Mouse (Mus musculus) MEL (cell line): ENCODE data around the gene Afdn. TPM values are rescaled to one million over a fixed set of nuclear protein-coding genes. Genes with fewer than 3 reads are reported as not detected.

ENCODE experiments used
- DNase-seq: peaks from one replicate; pipeline ENCODE4 v3.0.0; 2011; ENCODE audit warnings: low read depth, low spot score
- H3K27ac ChIP-seq: 2 replicates; pipeline ENCODE4 v1.5.1; 2012; ENCODE audit warnings: low read depth, mild to moderate bottlenecking, control low read depth, low read length, moderate library complexity; ENCODE audit not compliant: control insufficient read depth
- H3K27me3 ChIP-seq, 2 experiments: fragments of 150-350 bp in 1 of 2; sonication (generic) in 1 of 2; 2 replicates each; pipeline ENCODE4 v1.6.1; 2012; ENCODE audit warnings: low read length in 2 of 2, mild to moderate bottlenecking in 2 of 2, improper control_type of control experiment in 1 of 2, moderate library complexity in 1 of 2; ENCODE audit not compliant: insufficient read depth in 2 of 2, control insufficient read depth in 1 of 2
- H3K36me3 ChIP-seq, 2 experiments: 2 replicates each; pipeline ENCODE4 v1.6.1; 2012 to 2014; ENCODE audit warnings: low read length in 2 of 2, improper control_type of control experiment in 1 of 2, inconsistent platforms in 1 of 2, mild to moderate bottlenecking in 1 of 2; ENCODE audit not compliant: insufficient read depth in 2 of 2, control insufficient read depth in 1 of 2
- H3K4me1 ChIP-seq, 2 experiments: fragments of 150-350 bp in 1 of 2; sonication (generic) in 1 of 2; 2 replicates each; pipeline ENCODE4 v1.6.1; 2012; ENCODE audit warnings: low read length in 2 of 2, improper control_type of control experiment in 1 of 2, mild to moderate bottlenecking in 1 of 2; ENCODE audit not compliant: insufficient read depth in 2 of 2, control insufficient read depth in 1 of 2
- H3K4me3 ChIP-seq, 2 experiments: fragments of 150-350 bp in 1 of 2; sonication (generic) in 1 of 2; 2 replicates each; pipeline ENCODE4 v1.5.1; 2012; ENCODE audit warnings: low read depth in 2 of 2, low read length in 2 of 2, mild to moderate bottlenecking in 2 of 2, moderate library complexity in 2 of 2, control low read depth in 1 of 2, improper control_type of control experiment in 1 of 2; ENCODE audit not compliant: control insufficient read depth in 1 of 2, insufficient read depth in 1 of 2
- H3K79me2 ChIP-seq: 2 replicates; pipeline ENCODE4 v1.6.1; 2012; ENCODE audit warnings: mild to moderate bottlenecking, low read length, moderate library complexity; ENCODE audit not compliant: control insufficient read depth, poor library complexity, insufficient read depth
- H3K9ac ChIP-seq: 2 replicates; pipeline ENCODE4 v1.6.1; 2012; ENCODE audit warnings: low read depth, mild to moderate bottlenecking, control low read depth, low read length, moderate library complexity; ENCODE audit not compliant: control insufficient read depth, poor library complexity, severe bottlenecking
- H3K9me3 ChIP-seq: fragments of 150-350 bp; sonication (generic); replicated peaks from 2 replicates; pipeline ENCODE4 v1.6.1; 2012; ENCODE audit warnings: mild to moderate bottlenecking, low read length, improper control_type of control experiment, moderate library complexity; ENCODE audit not compliant: insufficient read depth
- BHLHE40 ChIP-seq: IDR thresholded peaks from 2 replicates; pipeline ENCODE4 v1.6.1; 2012; ENCODE audit warnings: low read depth, mild to moderate bottlenecking, inconsistent platforms, low read length, improper control_type of control experiment, borderline replicate concordance
- CHD1 ChIP-seq: IDR thresholded peaks from 2 replicates; pipeline ENCODE4 v1.6.1; 2012; ENCODE audit warnings: low read depth, mild to moderate bottlenecking, inconsistent platforms, low read length, improper control_type of control experiment
- CHD2 ChIP-seq: IDR thresholded peaks from 2 replicates; pipeline ENCODE4 v1.6.1; 2011; ENCODE audit warnings: low read length, improper control_type of control experiment
- CTCF ChIP-seq, 3 experiments: IDR thresholded peaks in 2 of 3; conservative IDR thresholded peaks in 1 of 3; 2 replicates each; pipeline ENCODE4 v1.5.1; 2011 to 2012; ENCODE audit warnings: low read length in 3 of 3, low read depth in 2 of 3, mild to moderate bottlenecking in 2 of 3, improper control_type of control experiment in 1 of 3, inconsistent platforms in 1 of 3, mixed read lengths in 1 of 3, moderate library complexity in 1 of 3; ENCODE audit not compliant: control insufficient read depth in 1 of 3, insufficient read depth in 1 of 3, poor library complexity in 1 of 3, severe bottlenecking in 1 of 3
- ELF1 ChIP-seq: IDR thresholded peaks from 2 replicates; pipeline ENCODE4 v1.6.1; 2014; ENCODE audit warnings: low read depth, mild to moderate bottlenecking, inconsistent platforms, low read length, improper control_type of control experiment, moderate library complexity
- EP300 ChIP-seq, 2 experiments: IDR thresholded peaks; 2 replicates each; pipeline ENCODE4 v1.6.1; 2011; ENCODE audit warnings: improper control_type of control experiment in 2 of 2, low read length in 2 of 2, low read depth in 1 of 2, mild to moderate bottlenecking in 1 of 2
- GABPA ChIP-seq: IDR thresholded peaks from 2 replicates; pipeline ENCODE4 v1.6.1; 2012; ENCODE audit warnings: low read depth, mild to moderate bottlenecking, inconsistent platforms, low read length, improper control_type of control experiment, moderate library complexity
- KAT2A ChIP-seq: conservative IDR thresholded peaks from 2 replicates; pipeline ENCODE4 v1.6.1; 2012; ENCODE audit warnings: low read depth, low read length, improper control_type of control experiment, inconsistent platforms
- MAFK ChIP-seq: IDR thresholded peaks from 2 replicates; pipeline ENCODE4 v1.6.1; 2011; ENCODE audit warnings: low read depth, mild to moderate bottlenecking, low read length, improper control_type of control experiment, borderline replicate concordance
- MAZ ChIP-seq: IDR thresholded peaks from 2 replicates; pipeline ENCODE4 v1.6.1; 2012; ENCODE audit warnings: low read depth, mild to moderate bottlenecking, inconsistent platforms, low read length, improper control_type of control experiment
- MEF2A ChIP-seq: IDR thresholded peaks from 2 replicates; pipeline ENCODE4 v1.6.1; 2014; ENCODE audit warnings: low read depth, mild to moderate bottlenecking, inconsistent platforms, low read length, improper control_type of control experiment; ENCODE audit not compliant: poor library complexity, insufficient replicate concordance, severe bottlenecking; ENCODE audit errors: extremely low read depth
- NELFE ChIP-seq: IDR thresholded peaks from 2 replicates; pipeline ENCODE4 v1.6.1; 2011; ENCODE audit warnings: low read depth, low read length, improper control_type of control experiment
- RAD21 ChIP-seq: IDR thresholded peaks from 2 replicates; pipeline ENCODE4 v1.6.1; 2011; ENCODE audit warnings: mild to moderate bottlenecking, low read depth, low read length, improper control_type of control experiment
- RCOR1 ChIP-seq: IDR thresholded peaks from 2 replicates; pipeline ENCODE4 v1.6.1; 2012; ENCODE audit warnings: low read depth, mild to moderate bottlenecking, inconsistent platforms, low read length, improper control_type of control experiment
- SIN3A ChIP-seq: IDR thresholded peaks from 2 replicates; pipeline ENCODE4 v1.6.1; 2012; ENCODE audit warnings: low read length, improper control_type of control experiment, inconsistent platforms
- SMC3 ChIP-seq: IDR thresholded peaks from 2 replicates; pipeline ENCODE4 v1.6.1; 2011; ENCODE audit warnings: low read depth, low read length, improper control_type of control experiment
- TAL1 ChIP-seq: IDR thresholded peaks from 2 replicates; pipeline ENCODE4 v1.6.1; 2012; ENCODE audit warnings: mild to moderate bottlenecking, inconsistent platforms, low read length, moderate library complexity, mixed read lengths
- TBP ChIP-seq: IDR thresholded peaks from 2 replicates; pipeline ENCODE4 v1.8.0; 2011; ENCODE audit warnings: low read depth, low read length, improper control_type of control experiment
- TCF12 ChIP-seq: IDR thresholded peaks from 2 replicates; pipeline ENCODE4 v1.6.1; 2014; ENCODE audit warnings: low read depth, mild to moderate bottlenecking, inconsistent platforms, low read length, improper control_type of control experiment, moderate library complexity
- UBTF ChIP-seq: IDR thresholded peaks from 2 replicates; pipeline ENCODE4 v1.6.1; 2012; ENCODE audit warnings: low read depth, mild to moderate bottlenecking, inconsistent platforms, low read length, improper control_type of control experiment, moderate library complexity, borderline replicate concordance; ENCODE audit not compliant: insufficient read depth
- USF2 ChIP-seq, 2 experiments: IDR thresholded peaks; 2 replicates each; pipeline ENCODE4 v1.6.1; 2011 to 2012; ENCODE audit warnings: improper control_type of control experiment in 2 of 2, low read length in 2 of 2, borderline replicate concordance in 1 of 2, inconsistent platforms in 1 of 2, low read depth in 1 of 2, mild to moderate bottlenecking in 1 of 2; ENCODE audit not compliant: insufficient read depth in 1 of 2
- ZC3H11A ChIP-seq: IDR thresholded peaks from 2 replicates; pipeline ENCODE4 v1.6.1; 2012; ENCODE audit warnings: low read depth, mild to moderate bottlenecking, inconsistent platforms, low read length, improper control_type of control experiment
- polyA plus RNA-seq, 2 experiments: library from polyadenylated mRNA; stranded (reverse) in 1 of 2; unstranded in 1 of 2; fragments of >175 nt in 1 of 2; fragments of >200 nt in 1 of 2; gene quantifications; 2 replicates each; pipeline versions ENCODE4 v1.2.1 to v1.2.4; 2012; ENCODE audit warnings: low replicate concordance in 2 of 2, low read depth in 1 of 2; ENCODE audit not compliant: insufficient read length in 2 of 2, insufficient read depth in 1 of 2, missing spikeins in 1 of 2
- total RNA-seq: library from RNA; depleted of rRNA; stranded (reverse); fragments of 300-350 nt; gene quantifications from 2 replicates; pipeline ENCODE4 v1.2.3, GENCODE M21; 2012

Gene Afdn
- total and polyA plus RNA-seq, 3 experiments: 0.39 TPM; not detected in 1

GRCm38 (mm10) chr17:13735803-13736282 lies 24.5 kb upstream of the Afdn start:
- Histone ChIP-seq H3K9me3 (no peaks in the 10 kb centered on the region), H3K27me3 (no peaks in the 10 kb centered on the region), H3K9ac (no peak overlapping the region), H3K36me3 (no peaks in the 10 kb centered on the region), H3K79me2 (no peaks in the 10 kb centered on the region), H3K27ac (no peak overlapping the region), H3K4me1 (no peaks in the 10 kb centered on the region), H3K4me3 (no peak overlapping the region)
- no peak for TF ChIP-seq SIN3A
- TF ChIP-seq CTCF (IDR thresholded peaks at IDR 0.05 in 2 of 3, conservative IDR thresholded peaks at IDR 0.05 in 1 of 3; ENCODE audit: control insufficient read depth in 1 of 3, insufficient read depth in 1 of 3, low read depth in 2 of 3, low read length in 3 of 3, poor library complexity in 1 of 3, severe bottlenecking in 1 of 3): no peak
- TF ChIP-seq MEF2A: no peak
- TF ChIP-seq NELFE: no peak
- TF ChIP-seq MAFK: no peak
- TF ChIP-seq CHD1: no peak
- no peak for TF ChIP-seq BHLHE40
- TF ChIP-seq RAD21: no peak
- TF ChIP-seq TBP: no peak
- TF ChIP-seq ZC3H11A: no peak
- TF ChIP-seq EP300 (IDR thresholded peaks at IDR 0.05; ENCODE audit: low read depth in 1 of 2, low read length in 2 of 2): no peak
- no peak for TF ChIP-seq MAZ
- no peak for TF ChIP-seq USF2 (IDR thresholded peaks at IDR 0.05; ENCODE audit: borderline replicate concordance in 1 of 2, insufficient read depth in 1 of 2, low read depth in 1 of 2, low read length in 2 of 2)
- no peak for TF ChIP-seq GABPA
- TF ChIP-seq ELF1: no peak
- TF ChIP-seq SMC3: no peak
- DNase-seq: no peak

DNA sequence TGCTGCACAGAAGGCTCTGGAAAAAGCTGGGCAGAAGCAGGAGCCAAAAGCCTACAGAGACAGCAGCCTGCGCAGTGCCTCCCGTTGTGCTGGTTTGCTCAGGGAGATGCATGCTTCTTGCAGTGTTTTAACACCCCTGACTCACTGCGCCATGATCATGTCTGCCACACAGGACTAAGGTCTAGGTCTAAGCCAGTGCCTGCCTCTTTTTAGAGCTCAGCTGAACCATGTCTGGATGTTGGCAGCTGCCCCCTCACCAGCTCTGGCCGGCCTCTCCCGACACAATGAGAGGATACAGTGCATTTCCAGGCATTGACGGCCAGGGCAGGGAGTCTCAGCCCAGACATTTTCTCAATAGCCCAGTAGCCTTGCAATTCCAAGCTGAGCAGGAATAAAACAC lies 23.0 kb upstream of the Afdn start:
- H3K9ac ChIP-seq: no peak overlapping the region
- no peak for TF ChIP-seq SIN3A
- TF ChIP-seq USF2 (IDR thresholded peaks at IDR 0.05; ENCODE audit: borderline replicate concordance in 1 of 2, insufficient read depth in 1 of 2, low read depth in 1 of 2, low read length in 2 of 2): no peak
- TF ChIP-seq NELFE: no peak
- TF ChIP-seq RCOR1: no peak
- TF ChIP-seq KAT2A: no peak
- TF ChIP-seq TAL1: no peak
- TF ChIP-seq GABPA: no peak
- TF ChIP-seq UBTF: no peak
- TF ChIP-seq RAD21: no peak
- TF ChIP-seq CHD2: no peak
- no peak for TF ChIP-seq EP300 (IDR thresholded peaks at IDR 0.05; ENCODE audit: low read depth in 1 of 2, low read length in 2 of 2)
- no peak for TF ChIP-seq TCF12
- H3K27ac ChIP-seq: no peak overlapping the region
- H3K4me1 ChIP-seq: no peaks in the 10 kb centered on the region
- no peaks in the 10 kb centered on the region for H3K9me3 ChIP-seq
- no peak for DNase-seq
- H3K79me2 ChIP-seq: no peaks in the 10 kb centered on the region
- no peak overlapping the region for H3K4me3 ChIP-seq
- H3K27me3 ChIP-seq: no peaks in the 10 kb centered on the region
- no peaks in the 10 kb centered on the region for H3K36me3 ChIP-seq
